Mouse (Mus musculus) thymus, postnatal 14 days (tissue): ENCODE results near the gene Med13l.
A peak's percentile ranks its signal among the peaks of the same experiment; 100 is the strongest.

Experiments used
- DNase-seq: peaks from one replicate; pipeline ENCODE4 v3.0.0; 2021

Gene Med13l

GRCm38 (mm10) chr5:118558841-118559240, 1.6 kb upstream of the Med13l start:
- DNase-seq = no peak

- peak; percentile 89 for DNase-seq
Observed at GRCm38 (mm10) chr5:118559584-118560384, 695 bp upstream of the Med13l start.

- peak; percentile 64 for DNase-seq
Observed at GRCm38 (mm10) chr5:118561086-118561987, 858 bp downstream of the Med13l start.

GRCm38 (mm10) chr5:118562206-118562605, 1.7 kb downstream of the Med13l start:
- DNase-seq = no peak

- no peak for DNase-seq
Observed at GRCm38 (mm10) chr5:118563590-118563989, 3.1 kb downstream of the Med13l start.

- DNase-seq = no peak
Observed at GRCm38 (mm10) chr5:118567395-118567794, 6.9 kb downstream of the Med13l start.

- DNase-seq = no peak
Observed at GRCm38 (mm10) chr5:118569017-118569416, 8.5 kb downstream of the Med13l start.

GRCm38 (mm10) chr5:118569606-118570580, 9.4 kb downstream of the Med13l start:
- peak; percentile 63 for DNase-seq

- DNase-seq = no peak
Observed at GRCm38 (mm10) chr5:118571504-118571903, 11.0 kb downstream of the Med13l start.

GRCm38 (mm10) chr5:118574236-118574635, 13.8 kb downstream of the Med13l start:
- no peak for DNase-seq

GRCm38 (mm10) chr5:118574997-118575396, 14.5 kb downstream of the Med13l start:
- DNase-seq = no peak

GRCm38 (mm10) chr5:118575909-118576308, 15.4 kb downstream of the Med13l start:
- DNase-seq = no peak

- DNase-seq = no peak
Observed at GRCm38 (mm10) chr5:118576731-118577130, 16.3 kb downstream of the Med13l start.

- DNase-seq = no peak
Observed at GRCm38 (mm10) chr5:118585355-118585754, 24.9 kb downstream of the Med13l start.

GRCm38 (mm10) chr5:118586560-118586959, 26.1 kb downstream of the Med13l start:
- no peak for DNase-seq

GRCm38 (mm10) chr5:118588381-118588925, 28.0 kb downstream of the Med13l start:
- DNase-seq = no peak

- peak; percentile 72 for DNase-seq
Observed at GRCm38 (mm10) chr5:118589186-118589892, 28.9 kb downstream of the Med13l start.

GRCm38 (mm10) chr5:118590868-118591267, 30.4 kb downstream of the Med13l start:
- DNase-seq = peak; percentile 68

- peak; percentile 65 for DNase-seq
Observed at GRCm38 (mm10) chr5:118591826-118592499, 31.5 kb downstream of the Med13l start.

- DNase-seq = peak; percentile 76
Observed at GRCm38 (mm10) chr5:118594470-118595236, 34.2 kb downstream of the Med13l start.
